Mouse (Mus musculus) heart, embryonic 12.5 days (tissue): ENCODE data around the gene Tas1r3. TPM values are rescaled to one million over a fixed set of nuclear protein-coding genes. Genes with fewer than 3 reads are reported as not detected.

Experiments used
- ATAC-seq: fragments of 200-750 bp; cut with Nextera tagmentation; 2 replicates; pipeline ENCODE4 v1.8.0; 2017; ENCODE audit warnings: moderate TSS enrichment, moderate library complexity; ENCODE audit not compliant: insufficient number of reproducible peaks, low FRiP score
- H3K27ac ChIP-seq: fragments of 300-500 bp; sonication (generic); 2 replicates; pipeline ENCODE4 v1.5.1; 2016; ENCODE audit warnings: mild to moderate bottlenecking, moderate library complexity; ENCODE audit not compliant: poor library complexity, severe bottlenecking
- H3K27me3 ChIP-seq: fragments of 300-500 bp; sonication (generic); replicated peaks from 2 replicates; pipeline ENCODE4 v1.6.1; 2016; ENCODE audit warnings: mild to moderate bottlenecking, moderate library complexity
- H3K36me3 ChIP-seq: fragments of 300-500 bp; sonication (generic); 2 replicates; pipeline ENCODE4 v1.6.1; 2016; ENCODE audit warnings: mild to moderate bottlenecking, moderate library complexity
- H3K4me1 ChIP-seq: fragments of 300-500 bp; sonication (generic); replicated peaks from 2 replicates; pipeline ENCODE4 v1.6.1; 2016; ENCODE audit warnings: mild to moderate bottlenecking
- H3K4me2 ChIP-seq: fragments of 300-500 bp; sonication (generic); 2 replicates; pipeline ENCODE4 v1.6.1; 2016; ENCODE audit warnings: mild to moderate bottlenecking, moderate library complexity
- H3K4me3 ChIP-seq: fragments of 300-500 bp; sonication (generic); 2 replicates; pipeline ENCODE4 v1.5.1; 2016; ENCODE audit warnings: mild to moderate bottlenecking
- H3K9ac ChIP-seq: fragments of 300-500 bp; sonication (generic); 2 replicates; pipeline ENCODE4 v1.6.1; 2016; ENCODE audit warnings: mild to moderate bottlenecking, moderate library complexity
- H3K9me3 ChIP-seq: fragments of 300-500 bp; sonication (generic); replicated peaks from 2 replicates; pipeline ENCODE4 v1.6.1; 2016; ENCODE audit warnings: mild to moderate bottlenecking, moderate library complexity
- WGBS: fragments of 180-500 bp; shearing (Covaris S2); methylation state at CpG from one replicate; pipeline ENCODE4 v1.1.7; 2016; 5-methylcytosine and 5-hydroxymethylcytosine counted together
- microRNA-seq: library from miRNA; unstranded; fragments of <30 nt; microRNA quantifications from one replicate; pipeline ENCODE4, GENCODE M21; 2017
- polyA plus RNA-seq: library from polyadenylated mRNA; unstranded; fragments of >200 nt; fragmentation: Nextera tagmentation; extraction: Ambion mirVana; gene quantifications from 2 replicates; pipeline ENCODE4 v1.2.1, GENCODE M21; 2016

Gene Tas1r3
- polyA plus RNA-seq, 1 experiment from 2014 or later: 0.19 TPM

DNA sequence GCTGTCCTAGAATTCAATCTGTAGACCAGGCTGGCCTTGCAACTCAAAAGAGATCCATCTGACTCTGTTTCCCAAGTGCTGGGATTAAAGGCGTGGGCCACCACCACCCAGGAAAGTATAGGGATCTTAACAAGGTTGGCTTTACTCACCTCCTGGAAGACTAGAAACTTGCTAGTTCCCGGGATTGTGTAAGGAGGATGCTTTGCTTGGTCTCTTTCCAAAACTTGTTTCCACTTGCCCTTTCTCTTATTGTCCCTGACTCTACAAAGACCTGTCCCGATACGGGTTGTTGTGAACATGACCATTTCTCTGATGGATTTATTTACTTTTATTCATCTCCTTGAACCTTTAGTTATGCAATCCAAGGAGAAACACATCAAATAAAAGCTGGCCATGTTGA, 33.3 kb downstream of the Tas1r3 start:
- Histone ChIP-seq H3K27me3 (no peaks in the 10 kb centered on the region), H3K4me3 (no peak overlapping the region), H3K9me3 (no peaks in the 10 kb centered on the region), H3K4me1 (peaks cover 27% of the 10 kb centered on the region), H3K4me2 (no peak overlapping the region), H3K27ac (no peak overlapping the region), H3K36me3 (peaks cover 43% of the 10 kb centered on the region), H3K9ac (no peak overlapping the region)
- WGBS: 87% methylated on average over 4 of the region's 4 CpGs
- no peak for ATAC-seq

DNA sequence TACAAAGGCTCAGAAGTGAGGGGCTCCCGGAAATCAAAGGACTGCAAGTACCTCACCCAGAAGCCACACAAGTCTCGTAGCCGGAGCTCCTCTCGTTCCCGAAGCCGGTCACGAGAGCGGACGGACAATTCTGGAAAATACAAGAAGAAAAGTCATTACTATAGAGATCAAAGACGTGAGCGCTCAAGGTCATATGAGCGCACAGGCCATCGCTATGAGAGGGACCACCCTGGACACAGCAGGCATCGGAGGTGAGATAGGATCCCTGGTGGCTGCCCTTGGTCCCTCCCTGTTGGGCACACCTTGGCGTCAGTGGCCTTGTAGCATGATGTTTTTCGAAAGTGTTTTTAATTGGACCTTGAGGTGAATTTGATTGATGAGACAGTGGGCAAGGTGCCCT, 39.7 kb downstream of the Tas1r3 start:
- no peak overlapping the region for H3K27ac ChIP-seq
- 93% methylated on average over 16 of the region's 16 CpGs for WGBS
- ATAC-seq: no peak

DNA sequence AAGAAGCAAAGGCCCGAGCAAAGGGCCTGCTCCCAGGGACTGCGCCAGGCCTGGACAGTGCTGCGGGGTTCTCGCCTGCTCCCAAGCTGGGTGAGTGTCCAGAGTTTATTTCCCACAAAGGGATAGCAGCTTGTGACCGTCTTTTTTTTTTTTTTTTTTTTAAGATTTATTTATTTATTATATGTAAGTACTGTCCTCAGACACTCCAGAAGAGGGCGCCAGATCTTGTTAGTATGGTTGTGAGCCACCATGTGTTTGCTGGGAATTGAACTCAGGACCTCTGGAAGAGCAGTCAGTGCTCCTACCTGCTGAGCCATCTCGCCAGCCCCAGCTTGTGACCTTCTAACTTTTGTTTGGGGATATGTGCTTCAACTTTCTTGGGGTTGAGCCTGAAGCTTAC, 42.1 kb downstream of the Tas1r3 start:
- Histone ChIP-seq H3K36me3 (peaks cover 92% of the 10 kb centered on the region), H3K9ac (no peak overlapping the region), H3K27me3 (no peaks in the 10 kb centered on the region), H3K27ac (no peak overlapping the region), H3K4me1 (no peaks in the 10 kb centered on the region), H3K4me3 (no peak overlapping the region), H3K9me3 (no peaks in the 10 kb centered on the region), H3K4me2 (no peak overlapping the region)
- 84% methylated on average over 7 of the region's 7 CpGs for WGBS
- no peak for ATAC-seq

More for the DNA sequence above, 39.7 kb downstream of the Tas1r3 start:
- Histone ChIP-seq H3K9ac (no peak overlapping the region), H3K4me3 (no peak overlapping the region), H3K4me1 (no peaks in the 10 kb centered on the region), H3K9me3 (no peaks in the 10 kb centered on the region), H3K27me3 (no peaks in the 10 kb centered on the region), H3K36me3 (peaks cover 91% of the 10 kb centered on the region), H3K4me2 (no peak overlapping the region)

DNA sequence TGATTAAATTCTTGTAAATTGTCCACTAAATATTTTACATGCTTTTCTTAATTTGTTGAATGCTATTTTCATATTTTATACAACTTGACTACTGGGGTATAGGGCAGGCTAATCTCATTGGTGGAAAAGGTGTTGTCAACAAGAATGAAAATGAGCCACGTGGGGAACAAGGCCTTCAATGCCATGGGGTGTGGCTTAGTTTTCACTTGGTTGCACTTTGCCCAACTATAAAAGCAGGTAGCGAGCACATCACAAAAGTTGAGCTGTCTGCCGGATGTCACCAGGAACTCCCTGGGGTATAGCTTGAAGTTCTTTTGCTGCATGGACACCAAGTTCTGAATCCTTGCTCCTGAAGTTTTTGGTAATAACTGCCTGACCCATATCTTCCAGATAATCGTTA, 45.6 kb downstream of the Tas1r3 start:
- ATAC-seq: no peak
- H3K4me2 ChIP-seq: no peak overlapping the region
- whole genome bisulfite sequencing: 91% methylated on average over 4 of the region's 4 CpGs

DNA sequence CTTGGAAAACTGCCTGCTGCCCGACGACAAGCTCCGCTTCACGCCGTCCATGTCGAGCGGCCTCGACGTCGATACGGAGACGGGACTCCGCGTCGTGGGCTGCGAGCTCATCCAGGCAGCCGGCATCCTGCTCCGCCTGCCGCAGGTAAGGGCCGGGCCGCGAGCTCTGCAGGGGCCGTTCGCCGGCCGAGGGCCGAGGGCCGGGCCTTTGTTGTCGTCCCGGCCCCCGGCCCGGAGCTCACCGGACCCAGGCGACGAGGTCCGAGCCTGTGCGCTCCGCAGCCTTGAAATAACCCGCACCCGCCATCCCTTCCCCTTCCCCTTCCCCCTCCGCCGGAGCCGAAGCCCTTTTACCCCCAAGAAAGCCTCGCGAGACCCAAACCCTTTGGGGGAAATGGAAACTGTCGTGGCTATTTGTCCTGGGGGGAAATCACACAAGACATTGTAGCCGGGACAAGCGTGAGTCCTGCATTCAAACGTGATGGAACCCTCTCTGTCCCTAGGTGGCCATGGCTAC, 50.4 kb downstream of the Tas1r3 start:
- Histone ChIP-seq H3K36me3 (peaks cover 75% of the 10 kb centered on the region), H3K4me3 (peak overlapping the region; percentile 96), H3K27me3 (no peaks in the 10 kb centered on the region), H3K4me1 (peaks cover 30% of the 10 kb centered on the region), H3K9ac (peak overlapping the region; percentile 99), H3K9me3 (no peaks in the 10 kb centered on the region), H3K4me2 (peak overlapping the region; percentile 92), H3K27ac (peak overlapping the region; percentile 78)
- under 1% methylated on average over 49 of the region's 49 CpGs for WGBS
- peak; percentile 59 for ATAC-seq

More for the DNA sequence above, 45.6 kb downstream of the Tas1r3 start:
- no peak overlapping the region for H3K4me3 ChIP-seq
- H3K4me1 ChIP-seq: peaks cover 21% of the 10 kb centered on the region
- H3K9ac ChIP-seq: no peak overlapping the region
- no peak overlapping the region for H3K27ac ChIP-seq
- no peaks in the 10 kb centered on the region for H3K9me3 ChIP-seq
- H3K27me3 ChIP-seq: no peaks in the 10 kb centered on the region
- peaks cover 85% of the 10 kb centered on the region for H3K36me3 ChIP-seq

DNA sequence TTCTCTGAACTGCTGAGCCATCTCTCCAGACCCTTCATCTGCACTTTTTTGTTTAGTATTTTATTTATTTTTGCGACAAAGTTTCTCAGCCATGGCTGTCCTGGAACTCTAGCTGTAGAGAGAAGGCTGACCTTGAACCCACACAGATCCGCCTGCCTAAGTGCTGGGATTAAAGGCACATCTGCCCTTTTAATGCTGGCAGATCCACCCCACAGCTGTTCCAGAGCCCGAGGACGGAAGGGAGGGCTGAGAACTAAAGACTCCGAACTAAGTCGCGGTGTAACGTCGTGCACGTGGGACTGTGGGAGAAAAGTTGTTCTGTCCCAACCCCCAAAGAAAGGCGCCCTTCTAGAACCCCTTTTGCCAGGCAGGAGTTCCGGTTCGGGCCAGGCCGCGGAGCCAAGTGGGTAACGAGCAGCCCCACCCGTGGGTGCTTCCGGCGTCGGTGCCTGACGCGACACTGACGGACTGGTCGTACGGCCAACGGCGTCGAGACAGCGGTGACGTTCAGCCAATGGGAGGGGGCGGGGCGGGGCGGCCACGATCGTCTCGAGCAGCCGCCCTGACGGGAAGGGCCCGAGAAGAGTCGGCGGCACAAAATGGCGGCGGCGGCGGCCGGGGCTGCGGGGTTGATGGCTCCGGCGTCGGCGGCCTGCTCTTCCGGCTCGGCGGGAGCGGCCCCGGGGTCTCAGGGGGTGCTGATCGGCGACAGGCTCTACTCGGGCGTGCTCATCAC, 51.1 kb downstream of the Tas1r3 start, which contains the start of gene Ccnl2:
TSS of gene Ccnl2 (plus strand) at position 561 of the 736 bp plus-strand sequence.
- peak within 1 kb of the TSS; percentile 96 for H3K4me3 ChIP-seq
- H3K4me2 ChIP-seq: peak within 1 kb of the TSS; percentile 92
- H3K27me3 ChIP-seq: no peaks in the 10 kb centered on the region
- peak within 1 kb of the TSS; percentile 99 for H3K9ac ChIP-seq
- under 1% methylated on average over 60 of the region's 60 CpGs for WGBS
- peaks cover 75% of the 10 kb centered on the region for H3K36me3 ChIP-seq
- ATAC-seq: peak; percentile 100
- H3K4me1 ChIP-seq: peaks cover 30% of the 10 kb centered on the region
- peak within 1 kb of the TSS; percentile 91 for H3K27ac ChIP-seq
- H3K9me3 ChIP-seq: no peaks in the 10 kb centered on the region

Small RNA genes lying within 50 kb of the gene (microRNA-seq; reads per million reads assigned to microRNA genes)
- gene Gm22991: not detected

Other genes with a start within 250 kb of the Tas1r3 start
- 51.8 and 52.3 TPM in 2 replicates for gene Cdk11b, start 238.5 kb downstream of the Tas1r3 start, polyA plus RNA-seq
- gene Gm10563, start 218.0 kb downstream of the Tas1r3 start, polyA plus RNA-seq: not detected in 2 replicates
- gene Mmp23, start 210.0 kb downstream of the Tas1r3 start, polyA plus RNA-seq: 72.0 and 75.7 TPM in 2 replicates
- gene Mib2, start 194.2 kb downstream of the Tas1r3 start, polyA plus RNA-seq: 21.7 and 22.4 TPM in 2 replicates
- gene Fndc10, start 169.0 kb downstream of the Tas1r3 start, polyA plus RNA-seq: 5.2 and 5.5 TPM in 2 replicates
- 111 and 116 TPM in 2 replicates for gene Ssu72, start 158.6 kb downstream of the Tas1r3 start, polyA plus RNA-seq
- gene Tmem240, start 128.6 kb downstream of the Tas1r3 start, polyA plus RNA-seq: 0.63 and 0.67 TPM in 2 replicates
- gene Atad3a, start 102.3 kb downstream of the Tas1r3 start, polyA plus RNA-seq: 102 and 104 TPM in 2 replicates
- 1.7 TPM in 2 replicates for gene Vwa1, start 88.7 kb downstream of the Tas1r3 start, polyA plus RNA-seq
- gene Tmem88b, start 77.5 kb downstream of the Tas1r3 start, polyA plus RNA-seq: 7.0 and 7.2 TPM in 2 replicates
- not detected in 2 replicates for gene Ankrd65, start 72.9 kb downstream of the Tas1r3 start, polyA plus RNA-seq
- 137 and 151 TPM in 2 replicates for gene Mrpl20, start 60.5 kb downstream of the Tas1r3 start, polyA plus RNA-seq
- gene Ccnl2, start 50.9 kb downstream of the Tas1r3 start, polyA plus RNA-seq: 137 TPM in 2 replicates
- 128 and 132 TPM in 2 replicates for gene Aurkaip1, start 32.1 kb downstream of the Tas1r3 start, polyA plus RNA-seq
- 50.2 and 62.4 TPM in 2 replicates for gene Mxra8, start 23.7 kb downstream of the Tas1r3 start, polyA plus RNA-seq
- 9.4 and 10.1 TPM in 2 replicates for gene Dvl1, start 16.0 kb downstream of the Tas1r3 start, polyA plus RNA-seq
- gene Cptp, start 6.1 kb upstream of the Tas1r3 start, polyA plus RNA-seq: 9.2 and 10.1 TPM in 2 replicates
- gene Ints11, start 6.2 kb upstream of the Tas1r3 start, polyA plus RNA-seq: 37.8 and 38.3 TPM in 2 replicates
- 31.2 and 31.5 TPM in 2 replicates for gene Pusl1, start 28.4 kb upstream of the Tas1r3 start, polyA plus RNA-seq
- gene Acap3, start 28.5 kb upstream of the Tas1r3 start, polyA plus RNA-seq: 13.8 and 14.2 TPM in 2 replicates
- gene Ube2j2, start 80.5 kb upstream of the Tas1r3 start, polyA plus RNA-seq: 101 and 107 TPM in 2 replicates
- gene C1qtnf12, start 99.0 kb upstream of the Tas1r3 start, polyA plus RNA-seq: 21.1 and 23.8 TPM in 2 replicates
- gene B3galt6, start 129.3 kb upstream of the Tas1r3 start, polyA plus RNA-seq: 10.3 and 11.0 TPM in 2 replicates
- 138 and 140 TPM in 2 replicates for gene Sdf4, start 129.5 kb upstream of the Tas1r3 start, polyA plus RNA-seq
- 0.37 TPM in 1 of 2 replicates, not detected in the other for gene Tnfrsf4, start 150.5 kb upstream of the Tas1r3 start, polyA plus RNA-seq
- 1.9 and 2.1 TPM in 2 replicates for gene Tnfrsf18, start 162.8 kb upstream of the Tas1r3 start, polyA plus RNA-seq
- gene Ttll10, start 196.1 kb upstream of the Tas1r3 start, polyA plus RNA-seq: 0.14 and 0.24 TPM in 2 replicates
- gene 9430015G10Rik, start 246.6 kb upstream of the Tas1r3 start, polyA plus RNA-seq: 22.1 and 23.7 TPM in 2 replicates